Mouse (Mus musculus) lung, adult 2 months (tissue): ENCODE results near the gene Ppia.

Source experiments
- CTCF ChIP-seq: fragments of 200-500 bp; IDR thresholded peaks from 2 replicates; pipeline ENCODE4 v1.5.1; 2011; ENCODE audit warnings: mild to moderate bottlenecking, low read length, control low read depth; ENCODE audit not compliant: insufficient read depth
- POLR2A ChIP-seq: fragments of 200-500 bp; IDR thresholded peaks from 2 replicates; pipeline ENCODE4 v1.6.1; 2011; ENCODE audit warnings: low read depth, mild to moderate bottlenecking, control low read depth, low read length, borderline replicate concordance; ENCODE audit errors: extremely low read depth

DNA sequence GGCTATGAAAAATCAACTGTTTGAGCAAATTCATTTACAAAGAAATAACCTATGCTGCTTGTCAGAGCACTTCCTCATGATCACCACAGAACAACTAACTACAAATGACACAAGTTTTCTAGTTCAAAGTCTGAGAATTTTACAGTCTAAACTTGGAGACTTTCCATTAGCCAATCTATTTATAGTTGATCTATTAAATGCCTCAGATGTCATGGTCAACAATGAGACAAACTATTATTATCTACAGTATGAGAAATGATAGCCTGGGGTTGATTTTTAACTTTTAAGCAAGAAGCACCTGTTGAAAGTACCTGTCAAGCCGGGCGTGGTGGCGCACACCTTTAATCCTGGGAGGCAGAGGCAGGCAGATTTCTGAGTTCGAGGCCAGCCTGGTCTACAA, 27.3 kb downstream of the Ppia start:
- no peak for TF ChIP-seq CTCF
- TF ChIP-seq POLR2A, result no peak
